Mouse (Mus musculus): ENCODE measurements around the gene Nfkbie. TPM values are rescaled to one million over a fixed set of nuclear protein-coding genes. Genes with fewer than 3 reads are reported as not detected.

Nfkbie gene
- polyA plus RNA-seq, 1 experiment from 2014 or later = 7.8 TPM

GRCm38 (mm10) chr17:45564531-45565084, 9.1 kb downstream of the Nfkbie start:
- WGBS = 14% methylated on average over 18 of the region's 18 CpGs

GRCm38 (mm10) chr17:45565103-45565502, 9.6 kb downstream of the Nfkbie start:
- H3K9me3 ChIP-seq (ENCODE audit: control insufficient read depth, low read length) = no peaks in the 10 kb centered on the region
- peak overlapping the region; percentile 81 for H3K4me3 ChIP-seq (ENCODE audit: low read depth, low read length)
- 97% methylated on average over 11 of the region's 11 CpGs for WGBS
- no peak overlapping the region for H3K27ac ChIP-seq (ENCODE audit: low read depth, low read length)
- H3K4me2 ChIP-seq = peak overlapping the region; percentile 98
- DNase-seq (ENCODE audit: low spot score, missing footprints) (no peak), ATAC-seq (ENCODE audit: low FRiP score) (no peak)
- peak overlapping the region; percentile 90 for H3K9ac ChIP-seq (ENCODE audit: low read length)
- H3K36me3 ChIP-seq (ENCODE audit: control insufficient read depth, insufficient read depth, low read length) = peaks cover 28% of the 10 kb centered on the region
- H3K27me3 ChIP-seq (ENCODE audit: control insufficient read depth, insufficient read depth, low read length) = no peaks in the 10 kb centered on the region
- peaks cover 18% of the 10 kb centered on the region for H3K4me1 ChIP-seq (ENCODE audit: control insufficient read depth, insufficient read depth, low read length)

More at GRCm38 (mm10) chr17:45564531-45565084, 9.1 kb downstream of the Nfkbie start:
- Histone ChIP-seq H3K4me1 (ENCODE audit: control insufficient read depth, insufficient read depth, low read length) (peaks cover 18% of the 10 kb centered on the region), H3K4me3 (ENCODE audit: low read depth, low read length) (peak overlapping the region; percentile 81), H3K27me3 (ENCODE audit: control insufficient read depth, insufficient read depth, low read length) (no peaks in the 10 kb centered on the region), H3K9ac (ENCODE audit: low read length) (peak overlapping the region; percentile 90), H3K9me3 (ENCODE audit: control insufficient read depth, low read length) (no peaks in the 10 kb centered on the region), H3K27ac (ENCODE audit: low read depth, low read length) (peak overlapping the region; percentile 84), H3K4me2 (peak overlapping the region; percentile 98), H3K36me3 (ENCODE audit: control insufficient read depth, insufficient read depth, low read length) (peaks cover 23% of the 10 kb centered on the region)
- peak; percentile 91 for DNase-seq (ENCODE audit: low spot score, missing footprints)
- no peak; the same call in 1 of the 2 replicates for ATAC-seq (ENCODE audit: low FRiP score)

- H3K9me3 ChIP-seq (ENCODE audit: control insufficient read depth, low read length) = no peaks in the 10 kb centered on the region
- ATAC-seq (ENCODE audit: low FRiP score) (no peak), DNase-seq (ENCODE audit: low spot score, missing footprints) (no peak)
- no peaks in the 10 kb centered on the region for H3K27me3 ChIP-seq (ENCODE audit: control insufficient read depth, insufficient read depth, low read length)
- H3K36me3 ChIP-seq (ENCODE audit: control insufficient read depth, insufficient read depth, low read length) = peaks cover 37% of the 10 kb centered on the region
- WGBS = 75% methylated on average over 1 of the region's 1 CpGs
- no peak overlapping the region for H3K9ac ChIP-seq (ENCODE audit: low read length)
- H3K27ac ChIP-seq (ENCODE audit: low read depth, low read length) = no peak overlapping the region
- H3K4me2 ChIP-seq = no peak overlapping the region
- H3K4me1 ChIP-seq (ENCODE audit: control insufficient read depth, insufficient read depth, low read length) = peaks cover 21% of the 10 kb centered on the region
- H3K4me3 ChIP-seq (ENCODE audit: low read depth, low read length) = no peak overlapping the region
Measured at GRCm38 (mm10) chr17:45566031-45566359, 10.5 kb downstream of the Nfkbie start.

- Histone ChIP-seq H3K9me3 (ENCODE audit: control insufficient read depth, low read length) (no peaks in the 10 kb centered on the region), H3K4me2 (no peak overlapping the region), H3K36me3 (ENCODE audit: control insufficient read depth, insufficient read depth, low read length) (peaks cover 42% of the 10 kb centered on the region), H3K27me3 (ENCODE audit: control insufficient read depth, insufficient read depth, low read length) (no peaks in the 10 kb centered on the region), H3K9ac (ENCODE audit: low read length) (no peak overlapping the region), H3K4me1 (ENCODE audit: control insufficient read depth, insufficient read depth, low read length) (peaks cover 25% of the 10 kb centered on the region), H3K4me3 (ENCODE audit: low read depth, low read length) (no peak overlapping the region), H3K27ac (ENCODE audit: low read depth, low read length) (0 out of 2 replicates have a peak overlapping the region, but pooled peaks have one; percentile 1)
- ATAC-seq (ENCODE audit: low FRiP score) = no peak
- peak; percentile 89 for DNase-seq (ENCODE audit: low spot score, missing footprints)
- 77% methylated on average over 18 of the region's 18 CpGs for WGBS
Measured at GRCm38 (mm10) chr17:45566360-45567161, 11.1 kb downstream of the Nfkbie start.

GRCm38 (mm10) chr17:45567162-45567601, 11.7 kb downstream of the Nfkbie start:
- H3K4me1 ChIP-seq (ENCODE audit: control insufficient read depth, insufficient read depth, low read length) = peaks cover 25% of the 10 kb centered on the region
- H3K27ac ChIP-seq (ENCODE audit: low read depth, low read length) = no peak overlapping the region
- H3K27me3 ChIP-seq (ENCODE audit: control insufficient read depth, insufficient read depth, low read length) = no peaks in the 10 kb centered on the region
- ATAC-seq (ENCODE audit: low FRiP score) = no peak
- no peak for DNase-seq (ENCODE audit: low spot score, missing footprints)
- WGBS = 26% methylated on average over 4 of the region's 4 CpGs
- H3K36me3 ChIP-seq (ENCODE audit: control insufficient read depth, insufficient read depth, low read length) = peaks cover 43% of the 10 kb centered on the region
- H3K4me2 ChIP-seq = no peak overlapping the region
- no peak overlapping the region for H3K4me3 ChIP-seq (ENCODE audit: low read depth, low read length)
- H3K9ac ChIP-seq (ENCODE audit: low read length) = no peak overlapping the region
- H3K9me3 ChIP-seq (ENCODE audit: control insufficient read depth, low read length) = no peaks in the 10 kb centered on the region

- ATAC-seq (ENCODE audit: low FRiP score) = no peak
- peaks cover 25% of the 10 kb centered on the region for H3K4me1 ChIP-seq (ENCODE audit: control insufficient read depth, insufficient read depth, low read length)
- H3K4me3 ChIP-seq (ENCODE audit: low read depth, low read length) = no peak overlapping the region
- 89% methylated on average over 12 of the region's 12 CpGs for WGBS
- no peak overlapping the region for H3K27ac ChIP-seq (ENCODE audit: low read depth, low read length)
- no peaks in the 10 kb centered on the region for H3K27me3 ChIP-seq (ENCODE audit: control insufficient read depth, insufficient read depth, low read length)
- H3K36me3 ChIP-seq (ENCODE audit: control insufficient read depth, insufficient read depth, low read length) = peaks cover 43% of the 10 kb centered on the region
- H3K9ac ChIP-seq (ENCODE audit: low read length) = no peak overlapping the region
- H3K4me2 ChIP-seq = no peak overlapping the region
- DNase-seq (ENCODE audit: low spot score, missing footprints) = no peak
- no peaks in the 10 kb centered on the region for H3K9me3 ChIP-seq (ENCODE audit: control insufficient read depth, low read length)
Measured at GRCm38 (mm10) chr17:45568990-45569389, 13.5 kb downstream of the Nfkbie start.

GRCm38 (mm10) chr17:45569999-45570398, 14.5 kb downstream of the Nfkbie start:
- Histone ChIP-seq H3K9me3 (ENCODE audit: control insufficient read depth, low read length) (no peaks in the 10 kb centered on the region), H3K4me3 (ENCODE audit: low read depth, low read length) (no peak overlapping the region), H3K4me2 (no peak overlapping the region), H3K36me3 (ENCODE audit: control insufficient read depth, insufficient read depth, low read length) (peaks cover 43% of the 10 kb centered on the region), H3K4me1 (ENCODE audit: control insufficient read depth, insufficient read depth, low read length) (peaks cover 24% of the 10 kb centered on the region), H3K27ac (ENCODE audit: low read depth, low read length) (no peak overlapping the region), H3K9ac (ENCODE audit: low read length) (no peak overlapping the region), H3K27me3 (ENCODE audit: control insufficient read depth, insufficient read depth, low read length) (no peaks in the 10 kb centered on the region)
- WGBS = 86% methylated on average over 4 of the region's 4 CpGs
- ATAC-seq (ENCODE audit: low FRiP score) (no peak), DNase-seq (ENCODE audit: low spot score, missing footprints) (no peak)

GRCm38 (mm10) chr17:45572103-45573086, 16.9 kb downstream of the Nfkbie start:
- Histone ChIP-seq H3K27me3 (ENCODE audit: control insufficient read depth, insufficient read depth, low read length) (no peaks in the 10 kb centered on the region), H3K4me3 (ENCODE audit: low read depth, low read length) (peak overlapping the region; percentile 99), H3K4me1 (ENCODE audit: control insufficient read depth, insufficient read depth, low read length) (peaks cover 16% of the 10 kb centered on the region), H3K36me3 (ENCODE audit: control insufficient read depth, insufficient read depth, low read length) (peaks cover 37% of the 10 kb centered on the region), H3K9ac (ENCODE audit: low read length) (peak overlapping the region; percentile 99), H3K9me3 (ENCODE audit: control insufficient read depth, low read length) (no peaks in the 10 kb centered on the region), H3K4me2 (peak overlapping the region; percentile 78), H3K27ac (ENCODE audit: low read depth, low read length) (peak overlapping the region; percentile 92)
- ATAC-seq (ENCODE audit: low FRiP score) (peak; percentile 68), DNase-seq (ENCODE audit: low spot score, missing footprints) (peak; percentile 98)
- WGBS = under 1% methylated on average over 50 of the region's 57 CpGs

All from midbrain, embryonic 11.5 days (tissue).